Mouse (Mus musculus) embryonic facial prominence, embryonic 11.5 days (tissue): ENCODE results near the gene Olfr429. TPM values are rescaled to one million over a fixed set of nuclear protein-coding genes. Genes with fewer than 3 reads are reported as not detected.
"Not testable (repeated sequence)": the region's sequence is repeated elsewhere in the genome, so short reads cannot be mapped to it uniquely, and the experiment has no call there.

ENCODE experiments used
- ATAC-seq: fragments of 200-750 bp; cut with Nextera tagmentation; replicated peaks from 2 replicates; pipeline ENCODE4 v1.8.0; 2017; ENCODE audit warnings: low read depth; ENCODE audit not compliant: insufficient number of reproducible peaks, low FRiP score, low TSS enrichment
- DNase-seq: peaks from one replicate; pipeline ENCODE4 v3.0.0-alpha.2; 2015; ENCODE audit warnings: low spot score
- H3K27ac ChIP-seq: fragments of 300-500 bp; sonication (generic); replicated peaks from 2 replicates; pipeline ENCODE4 v1.5.1; 2014; ENCODE audit warnings: mild to moderate bottlenecking, low read depth, low read length, control low read depth
- H3K27me3 ChIP-seq: fragments of 300-500 bp; sonication (generic); 2 replicates; pipeline ENCODE4 v1.6.1; 2014; ENCODE audit warnings: mild to moderate bottlenecking, low read length, moderate library complexity, mixed read lengths; ENCODE audit not compliant: control insufficient read depth, insufficient read depth
- H3K36me3 ChIP-seq: fragments of 300-500 bp; sonication (generic); replicated peaks from 2 replicates; pipeline ENCODE4 v1.6.1; 2014; ENCODE audit warnings: low read depth, mild to moderate bottlenecking, low read length, moderate library complexity, mixed read lengths; ENCODE audit not compliant: control insufficient read depth, insufficient read depth
- H3K4me1 ChIP-seq: fragments of 300-500 bp; sonication (generic); 2 replicates; pipeline ENCODE4 v1.6.1; 2014; ENCODE audit warnings: low read length, mixed read lengths; ENCODE audit not compliant: control insufficient read depth, insufficient read depth
- H3K4me2 ChIP-seq: fragments of 300-500 bp; sonication (generic); 2 replicates; pipeline ENCODE4 v1.6.1; 2014; ENCODE audit warnings: low read depth, mild to moderate bottlenecking, control low read depth, low read length, moderate library complexity
- H3K4me3 ChIP-seq: fragments of 300-500 bp; sonication (generic); 2 replicates; pipeline ENCODE4 v1.5.1; 2014; ENCODE audit warnings: low read depth, low read length, control low read depth
- H3K9ac ChIP-seq: fragments of 300-500 bp; sonication (generic); replicated peaks from 2 replicates; pipeline ENCODE4 v1.6.1; 2014; ENCODE audit warnings: mild to moderate bottlenecking, control low read depth, low read length
- H3K9me3 ChIP-seq: fragments of 300-500 bp; sonication (generic); replicated peaks from 2 replicates; pipeline ENCODE4 v1.6.1; 2016; ENCODE audit warnings: mild to moderate bottlenecking, low read length, inconsistent platforms, mixed read lengths; ENCODE audit not compliant: control insufficient read depth
- WGBS: fragments of 180-500 bp; shearing (Covaris S2); extraction: QIAGEN DNeasy Blood & Tissue Kit; methylation state at CpG from one replicate; pipeline ENCODE4 v1.1.7; 2014; 5-methylcytosine and 5-hydroxymethylcytosine counted together
- polyA plus RNA-seq: library from polyadenylated mRNA; unstranded; fragments of >200 nt; fragmentation: Nextera tagmentation; extraction: Ambion mirVana; gene quantifications from 2 replicates; pipeline ENCODE4 v1.2.1, GENCODE M21; 2014

Olfr429 gene
- polyA plus RNA-seq, 1 experiment from 2014 or later = not detected

DNA sequence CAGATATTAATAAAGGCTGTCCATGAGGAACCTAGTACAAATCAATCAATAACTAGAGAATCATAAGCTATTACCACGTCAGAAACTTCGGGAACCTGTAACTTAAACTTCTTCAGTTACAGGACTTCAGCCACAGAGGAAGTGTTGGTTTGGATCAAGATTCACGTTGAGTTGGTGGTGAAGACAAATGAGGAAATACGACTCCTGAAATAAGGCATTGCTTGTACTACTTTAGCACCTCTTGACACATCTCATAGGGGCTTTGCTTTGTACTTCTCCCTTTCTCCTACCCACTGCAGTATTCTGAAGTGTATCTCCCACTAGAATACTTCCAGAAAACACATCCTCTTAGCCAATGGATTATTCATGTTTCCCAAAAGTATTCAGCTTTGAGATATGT is 34.8 kb upstream of the Olfr429 start:
- not testable (repeated sequence) for H3K27ac ChIP-seq, DNase-seq, H3K36me3 ChIP-seq, H3K4me2 ChIP-seq, H3K4me3 ChIP-seq, H3K4me1 ChIP-seq, H3K9me3 ChIP-seq, H3K27me3 ChIP-seq, H3K9ac ChIP-seq, ATAC-seq
- WGBS = 76% methylated on average over 4 of the region's 4 CpGs

DNA sequence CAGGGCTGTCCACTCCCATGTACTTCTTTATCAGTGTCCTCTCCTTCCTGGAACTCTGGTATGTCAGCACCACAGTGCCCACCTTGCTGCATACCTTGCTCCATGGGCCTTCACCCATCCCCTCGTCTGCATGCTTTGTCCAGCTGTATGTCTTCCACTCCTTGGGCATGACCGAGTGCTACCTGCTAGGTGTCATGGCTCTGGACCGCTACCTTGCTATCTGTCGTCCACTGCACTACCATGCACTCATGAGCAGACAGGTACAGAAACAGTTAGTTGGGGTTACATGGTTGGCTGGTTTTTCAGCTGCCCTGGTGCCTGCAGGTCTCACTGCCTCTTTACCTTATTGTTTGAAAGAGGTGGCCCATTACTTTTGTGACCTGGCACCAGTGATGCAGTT is 33.6 kb upstream of the Olfr429 start:
- WGBS = 88% methylated on average over 4 of the region's 4 CpGs
- Histone ChIP-seq H3K4me3 (no peak overlapping the region), H3K27ac (no peak overlapping the region), H3K9ac (no peak overlapping the region), H3K9me3 (no peaks in the 10 kb centered on the region), H3K36me3 (no peaks in the 10 kb centered on the region), H3K27me3 (no peaks in the 10 kb centered on the region), H3K4me2 (no peak overlapping the region), H3K4me1 (no peaks in the 10 kb centered on the region)
- 0 out of 2 replicates have a peak, but pooled peaks have one; percentile 23 for ATAC-seq
- no peak for DNase-seq

DNA sequence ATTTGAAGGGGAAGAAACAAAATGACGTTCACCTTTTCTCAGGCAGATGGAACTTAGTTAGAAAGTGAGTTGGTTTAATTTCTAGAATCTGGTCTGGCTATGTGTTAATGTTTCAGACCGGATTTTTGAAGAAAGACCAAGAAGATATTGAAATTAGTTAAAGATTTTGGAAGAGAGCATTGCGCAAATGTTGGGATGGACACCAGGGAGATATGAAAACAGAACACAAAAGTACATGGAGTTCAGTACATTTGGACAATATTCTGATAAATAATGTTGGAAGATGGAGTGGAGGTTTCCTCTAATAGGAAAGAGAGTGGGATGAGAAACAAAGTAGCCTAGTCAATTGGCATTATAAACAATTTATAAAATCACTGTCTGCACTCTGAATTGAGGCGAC is 32.6 kb upstream of the Olfr429 start:
- H3K27me3 ChIP-seq = no peaks in the 10 kb centered on the region
- DNase-seq = no peak
- H3K4me2 ChIP-seq = no peak overlapping the region
- H3K4me3 ChIP-seq = no peak overlapping the region
- H3K9ac ChIP-seq = no peak overlapping the region
- no peak for ATAC-seq
- 84% methylated on average over 4 of the region's 4 CpGs for WGBS
- no peaks in the 10 kb centered on the region for H3K9me3 ChIP-seq
- H3K27ac ChIP-seq = no peak overlapping the region
- H3K4me1 ChIP-seq = no peaks in the 10 kb centered on the region
- no peaks in the 10 kb centered on the region for H3K36me3 ChIP-seq

DNA sequence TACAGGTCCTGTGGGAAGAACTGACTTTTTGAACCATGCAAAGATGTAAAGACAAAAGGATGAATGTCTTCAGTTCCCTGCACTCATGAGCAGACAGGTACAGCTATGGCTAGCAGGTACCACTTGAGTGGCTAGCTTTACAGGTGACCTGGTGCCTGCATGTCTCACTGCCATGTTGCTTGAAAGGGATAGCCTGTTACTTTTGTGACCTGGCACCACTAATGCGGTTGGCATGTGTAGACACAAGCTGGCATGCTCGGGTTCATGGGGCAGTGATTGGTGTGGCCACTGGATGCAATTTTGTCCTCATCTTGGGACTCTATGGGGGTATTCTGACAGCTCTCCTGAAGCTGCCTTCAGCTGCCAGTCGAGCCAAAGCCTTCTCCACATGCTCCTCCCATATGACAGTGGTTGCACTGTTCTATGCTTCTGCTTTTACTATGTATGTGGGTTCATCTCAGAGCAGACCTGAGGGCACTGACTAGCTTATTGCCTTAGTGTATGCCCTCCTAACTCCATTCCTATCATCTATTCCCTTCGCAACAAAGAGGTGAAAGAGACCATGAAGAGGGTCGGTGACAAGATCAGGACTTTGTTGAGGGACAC is 32.1 kb upstream of the Olfr429 start:
- DNase-seq (no peak), ATAC-seq (no peak)
- Histone ChIP-seq H3K4me1 (no peaks in the 10 kb centered on the region), H3K9me3 (no peaks in the 10 kb centered on the region), H3K36me3 (no peaks in the 10 kb centered on the region), H3K27ac (no peak overlapping the region), H3K27me3 (no peaks in the 10 kb centered on the region), H3K4me2 (no peak overlapping the region), H3K4me3 (no peak overlapping the region), H3K9ac (no peak overlapping the region)
- WGBS = 83% methylated on average over 5 of the region's 5 CpGs

DNA sequence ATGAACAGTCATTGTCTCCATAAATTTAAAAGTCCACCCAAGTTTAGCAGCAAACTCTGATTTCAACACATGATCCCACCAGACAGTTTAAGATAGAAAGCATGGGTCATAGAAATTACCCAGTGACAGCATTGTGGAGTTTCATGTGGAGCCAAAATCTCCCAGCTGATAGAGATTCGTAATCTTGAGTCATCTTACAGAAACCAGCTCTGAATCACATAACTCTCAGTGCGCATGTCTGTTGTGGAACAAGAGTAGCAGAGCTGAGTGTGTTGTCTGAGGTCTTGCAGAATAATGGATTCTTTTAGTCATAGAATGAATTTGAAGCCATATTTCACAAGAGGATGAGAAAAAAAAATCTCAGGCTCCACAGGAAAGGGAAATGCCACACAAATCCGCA is 31.1 kb upstream of the Olfr429 start:
- no peak overlapping the region for H3K4me2 ChIP-seq
- H3K4me3 ChIP-seq = no peak overlapping the region
- no peak overlapping the region for H3K9ac ChIP-seq
- WGBS = 85% methylated on average over 3 of the region's 3 CpGs
- no peaks in the 10 kb centered on the region for H3K4me1 ChIP-seq
- H3K27me3 ChIP-seq = no peaks in the 10 kb centered on the region
- H3K27ac ChIP-seq = no peak overlapping the region
- H3K36me3 ChIP-seq = no peaks in the 10 kb centered on the region
- H3K9me3 ChIP-seq = no peaks in the 10 kb centered on the region
- DNase-seq (no peak), ATAC-seq (no peak)

DNA sequence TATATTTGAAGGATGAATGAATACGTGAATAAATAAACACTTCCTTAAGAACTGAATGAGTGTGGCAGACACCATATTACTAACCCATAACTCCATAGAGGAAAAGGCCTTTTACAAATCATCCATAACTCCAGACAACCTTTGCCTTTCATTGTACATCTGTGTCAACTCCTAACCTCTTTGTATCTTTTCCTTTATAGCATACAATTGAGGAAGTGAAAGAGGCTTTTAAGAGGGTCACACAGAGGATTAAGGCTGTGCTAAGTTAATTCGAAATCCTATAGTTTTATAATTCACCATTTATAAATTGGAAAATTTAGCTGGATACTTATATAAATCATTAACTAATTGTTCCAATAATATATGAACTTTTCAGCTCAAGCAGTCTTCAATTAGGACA is 28.9 kb upstream of the Olfr429 start:
- ATAC-seq = no peak
- no peaks in the 10 kb centered on the region for H3K36me3 ChIP-seq
- H3K9me3 ChIP-seq = no peaks in the 10 kb centered on the region
- no peak overlapping the region for H3K4me3 ChIP-seq
- H3K27ac ChIP-seq = no peak overlapping the region
- H3K4me2 ChIP-seq = no peak overlapping the region
- H3K27me3 ChIP-seq = no peaks in the 10 kb centered on the region
- H3K4me1 ChIP-seq = no peaks in the 10 kb centered on the region
- WGBS = 82% methylated on average over 2 of the region's 2 CpGs
- no peak for DNase-seq
- H3K9ac ChIP-seq = no peak overlapping the region

DNA sequence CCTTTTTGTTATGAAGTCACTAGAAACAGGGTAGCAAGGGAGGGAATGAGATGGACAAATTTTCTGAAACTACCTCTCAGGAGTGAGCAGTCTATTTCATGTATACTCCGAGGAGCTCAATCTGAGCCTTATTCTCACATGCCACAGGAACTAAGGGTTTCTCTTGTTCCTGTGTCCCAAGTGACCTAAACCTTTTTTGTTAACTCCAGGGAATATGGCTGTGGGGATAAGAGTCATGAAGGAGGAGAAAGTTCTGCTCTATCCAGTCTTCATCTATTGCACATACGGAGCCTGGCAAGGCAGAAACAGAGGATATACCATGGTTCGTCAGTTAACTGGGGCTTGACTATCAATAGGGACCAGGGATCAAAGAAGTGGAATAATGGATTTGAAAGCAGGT is 17.8 kb upstream of the Olfr429 start, which contains the start of gene Olfr430:
Gene Olfr430 (plus strand): TSS at position 301 of the 400 bp plus-strand sequence.
- 85% methylated on average over 3 of the region's 3 CpGs for WGBS
- H3K4me3 ChIP-seq = no peak within 1 kb of the TSS
- DNase-seq (no peak), ATAC-seq (no peak)
- H3K27ac ChIP-seq = no peak within 1 kb of the TSS
- no peaks in the 10 kb centered on the region for H3K36me3 ChIP-seq
- no peaks in the 10 kb centered on the region for H3K27me3 ChIP-seq
- H3K4me2 ChIP-seq = no peak within 1 kb of the TSS
- H3K4me1 ChIP-seq = no peaks in the 10 kb centered on the region
- no peak within 1 kb of the TSS for H3K9ac ChIP-seq
- H3K9me3 ChIP-seq = no peaks in the 10 kb centered on the region

DNA sequence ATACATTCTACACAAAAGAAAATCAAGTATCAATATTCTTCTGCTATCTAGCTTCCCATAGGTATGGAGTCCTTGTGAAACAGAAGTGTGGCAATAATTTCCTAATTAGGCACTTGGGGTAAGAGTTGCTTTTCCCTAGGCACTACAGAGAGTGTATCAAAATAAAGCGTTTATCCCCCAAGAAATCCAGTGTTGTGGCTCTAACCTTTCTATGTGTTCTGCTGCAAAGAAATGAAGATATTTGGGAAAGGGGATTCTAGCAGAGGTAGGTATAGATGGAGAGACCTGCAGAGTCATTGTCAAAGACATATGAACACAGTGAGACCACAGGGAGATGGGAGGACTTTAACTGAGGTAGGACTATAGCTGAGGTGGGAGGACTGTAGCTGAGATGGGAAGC is 12.5 kb downstream of the Olfr429 start, which contains the start of gene Olfr427:
Gene Olfr427 (plus strand): TSS at position 301 of the 400 bp plus-strand sequence.
- DNase-seq (no peak), ATAC-seq (no peak)
- no peak within 1 kb of the TSS for H3K4me3 ChIP-seq
- no peaks in the 10 kb centered on the region for H3K4me1 ChIP-seq
- H3K4me2 ChIP-seq = no peak within 1 kb of the TSS
- H3K27me3 ChIP-seq = no peaks in the 10 kb centered on the region
- H3K9me3 ChIP-seq = no peaks in the 10 kb centered on the region
- no peak within 1 kb of the TSS for H3K27ac ChIP-seq
- no peaks in the 10 kb centered on the region for H3K36me3 ChIP-seq
- H3K9ac ChIP-seq = no peak within 1 kb of the TSS
- WGBS = 90% methylated on average over 1 of the region's 1 CpGs
